ENCODE assay signal across 5 mouse cellular contexts in the genomic region with DNA sequence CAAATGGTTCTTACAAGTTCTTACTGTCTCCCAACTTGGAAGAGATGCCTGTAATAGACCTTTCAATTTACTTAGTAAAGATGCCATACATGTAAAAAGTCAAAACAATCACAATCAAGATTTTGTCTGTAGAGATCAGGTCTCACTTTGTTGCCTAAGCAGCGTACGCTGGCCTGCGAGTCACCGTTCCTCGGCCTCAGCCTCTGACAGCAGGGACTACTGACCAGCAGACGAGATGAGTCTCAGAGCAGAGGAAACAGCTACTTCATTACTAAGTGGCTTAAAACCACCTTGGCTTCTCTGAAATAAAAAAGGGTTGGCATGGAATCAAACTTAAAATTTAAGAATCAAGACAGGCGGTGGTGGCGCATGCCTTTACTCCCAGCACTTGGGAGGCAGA. TPM values are rescaled to one million over a fixed set of nuclear protein-coding genes. Genes with fewer than 3 reads are reported as not detected.
"Had no signal": no experiment of that assay in that cellular context is flagged by ENCODE, and none has a peak within 500 bp of the region (broad histone marks: within the 10 kb centered on the region; RNA-seq: fewer than 3 reads in every experiment).

No protein-coding gene starts in this region.

RNA-seq across cellular contexts. Expression of a gene that starts 40.7 kb away (rescaled TPM):
- polyA plus RNA-seq: embryonic facial prominence, embryonic 10.5 days; forebrain, embryonic 16.5 days; forebrain, postnatal 0 days; gonadal fat pad, adult 2 months; heart, adult 2 months had no signal
